Mouse (Mus musculus) midbrain, embryonic 15.5 days (tissue): ENCODE results near the gene Snx30. TPM values are rescaled to one million over a fixed set of nuclear protein-coding genes. Genes with fewer than 3 reads are reported as not detected.
"Not testable (repeated sequence)": the region's sequence is repeated elsewhere in the genome, so short reads cannot be mapped to it uniquely, and the experiment has no call there.

Experiments used
- ATAC-seq: fragments of 200-750 bp; cut with Nextera tagmentation; replicated peaks from 2 replicates; pipeline ENCODE4 v1.8.0; 2017; ENCODE audit warnings: moderate TSS enrichment
- H3K27ac ChIP-seq: fragments of 300-500 bp; sonication (generic); 2 replicates; pipeline ENCODE4 v1.5.1; 2015; ENCODE audit warnings: mild to moderate bottlenecking, inconsistent platforms
- H3K27me3 ChIP-seq: fragments of 300-500 bp; sonication (generic); replicated peaks from 2 replicates; pipeline ENCODE4 v1.6.1; 2015; ENCODE audit warnings: inconsistent platforms
- H3K36me3 ChIP-seq: fragments of 300-500 bp; sonication (generic); replicated peaks from 2 replicates; pipeline ENCODE4 v1.6.1; 2015; ENCODE audit warnings: inconsistent platforms
- H3K4me1 ChIP-seq: fragments of 300-500 bp; sonication (generic); 2 replicates; pipeline ENCODE4 v1.6.1; 2015; ENCODE audit warnings: inconsistent platforms
- H3K4me2 ChIP-seq: fragments of 300-500 bp; sonication (generic); 2 replicates; pipeline ENCODE4 v1.6.1; 2015; ENCODE audit warnings: inconsistent platforms, mild to moderate bottlenecking, moderate library complexity
- H3K4me3 ChIP-seq: fragments of 300-500 bp; sonication (generic); 2 replicates; pipeline ENCODE4 v1.5.1; 2015; ENCODE audit warnings: mild to moderate bottlenecking, inconsistent platforms
- H3K9ac ChIP-seq: fragments of 300-500 bp; sonication (generic); 2 replicates; pipeline ENCODE4 v1.6.1; 2015; ENCODE audit warnings: mild to moderate bottlenecking, inconsistent platforms
- H3K9me3 ChIP-seq: fragments of 300-500 bp; sonication (generic); 2 replicates; pipeline ENCODE4 v1.6.1; 2016; ENCODE audit warnings: inconsistent platforms
- WGBS: fragments of 180-500 bp; shearing (Covaris S2); methylation state at CpG from one replicate; pipeline ENCODE4 v1.1.7; 2015; ENCODE audit warnings: mixed read lengths; 5-methylcytosine and 5-hydroxymethylcytosine counted together
- polyA plus RNA-seq: library from polyadenylated mRNA; unstranded; fragments of >200 nt; fragmentation: Nextera tagmentation; extraction: Ambion mirVana; gene quantifications from 2 replicates; pipeline ENCODE4 v1.2.1, GENCODE M21; 2015

Snx30 gene
- polyA plus RNA-seq, 1 experiment from 2014 or later: 22.4 TPM

- WGBS: 82% methylated on average over 3 of the region's 3 CpGs
- Histone ChIP-seq H3K9me3 (no peaks in the 10 kb centered on the region), H3K36me3 (peaks cover 3% of the 10 kb centered on the region; the same call in 1 of the 2 replicates), H3K4me3 (no peak overlapping the region), H3K27me3 (no peaks in the 10 kb centered on the region), H3K4me2 (no peak overlapping the region), H3K4me1 (peaks cover 11% of the 10 kb centered on the region), H3K9ac (no peak overlapping the region), H3K27ac (no peak overlapping the region)
- ATAC-seq: no peak
These were observed 27.8 kb upstream of the Snx30 start for GRCm38 (mm10) chr4:59777828-59778227.

DNA sequence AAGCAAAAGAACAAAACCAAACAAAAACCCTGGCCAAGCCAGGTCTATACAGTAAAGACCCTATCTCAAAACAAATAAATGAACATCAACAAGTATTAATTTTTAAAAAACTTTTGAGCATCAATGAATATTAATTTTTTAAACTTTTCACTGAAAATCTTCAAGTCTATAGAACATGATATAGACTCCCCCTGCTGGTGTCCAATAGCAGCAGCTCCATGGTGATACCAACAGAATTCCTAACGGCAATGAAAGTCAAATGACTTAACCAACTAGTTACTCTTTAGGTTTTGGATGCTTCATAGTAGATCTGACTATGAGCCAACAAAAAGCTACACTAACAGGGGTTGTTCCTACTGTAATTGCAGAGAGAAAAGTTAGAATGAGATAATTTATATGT is 25.1 kb upstream of the Snx30 start:
- Histone ChIP-seq H3K9me3 (no peaks in the 10 kb centered on the region), H3K27me3 (no peaks in the 10 kb centered on the region), H3K36me3 (no peaks in the 10 kb centered on the region), H3K4me1 (peaks cover 13% of the 10 kb centered on the region), H3K9ac (no peak overlapping the region), H3K4me3 (no peak overlapping the region), H3K27ac (no peak overlapping the region), H3K4me2 (no peak overlapping the region)
- WGBS: 14% methylated on average over 1 of the region's 1 CpGs
- ATAC-seq: no peak

- Histone ChIP-seq H3K27me3 (no peaks in the 10 kb centered on the region), H3K4me3 (peak overlapping the region; percentile 90), H3K4me1 (peaks cover 13% of the 10 kb centered on the region), H3K9ac (peak overlapping the region; percentile 67), H3K9me3 (no peaks in the 10 kb centered on the region), H3K27ac (peak overlapping the region; percentile 72), H3K36me3 (no peaks in the 10 kb centered on the region), H3K4me2 (peak overlapping the region; percentile 88)
- WGBS: under 1% methylated on average over 47 of the region's 47 CpGs
- peak; percentile 77 for ATAC-seq
These were observed 22.6 kb upstream of the Snx30 start for GRCm38 (mm10) chr4:59782853-59783684.

GRCm38 (mm10) chr4:59783685-59784279 is 21.9 kb upstream of the Snx30 start:
- ATAC-seq: peak; percentile 97
- H3K4me3 ChIP-seq: peak overlapping the region; percentile 90
- H3K36me3 ChIP-seq: no peaks in the 10 kb centered on the region
- WGBS: 1% methylated on average over 36 of the region's 36 CpGs
- no peaks in the 10 kb centered on the region for H3K9me3 ChIP-seq
- H3K4me1 ChIP-seq: peaks cover 13% of the 10 kb centered on the region
- peak overlapping the region; percentile 67 for H3K9ac ChIP-seq
- no peaks in the 10 kb centered on the region for H3K27me3 ChIP-seq
- peak overlapping the region; percentile 88 for H3K4me2 ChIP-seq
- H3K27ac ChIP-seq: peak overlapping the region; percentile 72

GRCm38 (mm10) chr4:59785412-59785811 is 20.2 kb upstream of the Snx30 start:
- no peak for ATAC-seq
- Histone ChIP-seq H3K4me3 (no peak overlapping the region), H3K4me1 (peaks cover 13% of the 10 kb centered on the region), H3K9ac (no peak overlapping the region), H3K9me3 (no peaks in the 10 kb centered on the region), H3K4me2 (no peak overlapping the region), H3K27ac (no peak overlapping the region), H3K27me3 (no peaks in the 10 kb centered on the region), H3K36me3 (no peaks in the 10 kb centered on the region)
- 14% methylated on average over 2 of the region's 2 CpGs for WGBS

DNA sequence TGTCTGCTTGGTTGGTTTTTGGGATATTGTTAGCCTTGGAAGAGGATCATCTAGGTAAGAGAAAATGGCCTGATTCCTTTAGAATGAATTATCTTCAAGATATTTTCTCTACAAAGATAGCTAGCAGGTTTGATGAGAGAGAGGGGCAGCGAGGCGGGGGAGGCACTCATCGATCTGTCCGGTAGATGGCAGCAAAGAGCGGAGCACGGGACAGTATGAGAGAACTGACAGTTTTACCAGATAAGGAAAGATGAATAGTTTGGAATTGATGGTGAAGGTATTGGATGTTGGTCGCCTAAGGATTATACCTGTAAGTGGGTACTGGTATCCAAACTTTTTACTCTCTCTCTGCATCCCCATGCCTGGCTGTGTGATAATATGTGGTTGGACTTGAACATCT is 19.0 kb upstream of the Snx30 start:
- no peaks in the 10 kb centered on the region for H3K27me3 ChIP-seq
- no peaks in the 10 kb centered on the region for H3K36me3 ChIP-seq
- no peak overlapping the region for H3K4me2 ChIP-seq
- no peak overlapping the region for H3K4me3 ChIP-seq
- H3K9ac ChIP-seq: no peak overlapping the region
- H3K4me1 ChIP-seq: peaks cover 11% of the 10 kb centered on the region
- 0% methylated on average over 7 of the region's 7 CpGs for WGBS
- ATAC-seq: 0 out of 2 replicates have a peak, but pooled peaks have one; percentile 8
- no peak overlapping the region for H3K27ac ChIP-seq
- no peaks in the 10 kb centered on the region for H3K9me3 ChIP-seq

GRCm38 (mm10) chr4:59787126-59787525 is 18.5 kb upstream of the Snx30 start:
- no peak overlapping the region for H3K27ac ChIP-seq
- ATAC-seq: no peak
- H3K9ac ChIP-seq: no peak overlapping the region
- no peaks in the 10 kb centered on the region for H3K27me3 ChIP-seq
- H3K4me1 ChIP-seq: peaks cover 8% of the 10 kb centered on the region
- no peak overlapping the region for H3K4me3 ChIP-seq
- no peaks in the 10 kb centered on the region for H3K9me3 ChIP-seq
- no peak overlapping the region for H3K4me2 ChIP-seq
- 61% methylated on average over 6 of the region's 6 CpGs for WGBS
- H3K36me3 ChIP-seq: no peaks in the 10 kb centered on the region

DNA sequence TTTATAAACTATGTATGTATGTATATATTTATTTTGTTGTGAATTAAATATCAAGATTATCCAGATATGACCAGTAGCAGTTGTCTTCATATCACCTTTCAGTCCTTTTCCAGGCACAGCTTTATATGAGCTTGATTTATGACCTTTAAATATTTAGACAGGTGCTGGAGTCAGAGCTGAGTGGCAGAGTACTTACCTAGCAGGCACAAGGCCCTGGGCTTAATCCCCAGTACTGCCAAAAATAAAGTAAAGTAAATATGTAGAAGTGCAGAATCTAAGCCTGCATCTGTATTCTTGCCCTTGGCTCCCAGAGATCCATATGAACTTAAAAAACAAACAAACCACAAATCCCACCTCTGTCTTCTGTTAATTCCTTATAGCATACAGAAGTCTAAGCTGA is 16.6 kb upstream of the Snx30 start:
- Histone ChIP-seq H3K4me2 (no peak overlapping the region), H3K9ac (no peak overlapping the region), H3K27ac (no peak overlapping the region), H3K36me3 (no peaks in the 10 kb centered on the region), H3K4me1 (no peaks in the 10 kb centered on the region), H3K4me3 (no peak overlapping the region), H3K27me3 (no peaks in the 10 kb centered on the region), H3K9me3 (no peaks in the 10 kb centered on the region)
- ATAC-seq: no peak

DNA sequence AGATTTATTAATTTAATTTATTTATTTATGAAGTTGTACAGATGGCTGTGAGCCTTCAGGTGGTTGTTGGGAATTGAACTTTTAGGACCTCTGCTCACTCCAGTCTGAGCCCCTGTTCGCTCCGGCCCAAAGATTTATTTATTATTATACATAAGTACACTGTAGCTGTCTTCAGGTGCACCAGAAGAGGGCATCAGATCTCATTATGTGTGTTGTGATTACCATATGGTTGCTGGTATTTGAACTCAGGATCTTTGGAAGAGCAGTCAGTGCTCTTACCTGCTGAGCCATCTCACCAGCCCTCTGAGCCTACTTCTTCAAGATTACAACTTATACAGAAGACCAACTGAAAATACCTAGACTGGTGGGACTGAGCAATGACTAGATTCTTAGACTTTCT is 12.0 kb upstream of the Snx30 start:
- 91% methylated on average over 2 of the region's 2 CpGs for WGBS
- ATAC-seq, H3K9ac ChIP-seq, H3K27ac ChIP-seq, H3K4me3 ChIP-seq, H3K4me2 ChIP-seq, H3K27me3 ChIP-seq, H3K9me3 ChIP-seq, H3K36me3 ChIP-seq, H3K4me1 ChIP-seq: not testable (repeated sequence)

DNA sequence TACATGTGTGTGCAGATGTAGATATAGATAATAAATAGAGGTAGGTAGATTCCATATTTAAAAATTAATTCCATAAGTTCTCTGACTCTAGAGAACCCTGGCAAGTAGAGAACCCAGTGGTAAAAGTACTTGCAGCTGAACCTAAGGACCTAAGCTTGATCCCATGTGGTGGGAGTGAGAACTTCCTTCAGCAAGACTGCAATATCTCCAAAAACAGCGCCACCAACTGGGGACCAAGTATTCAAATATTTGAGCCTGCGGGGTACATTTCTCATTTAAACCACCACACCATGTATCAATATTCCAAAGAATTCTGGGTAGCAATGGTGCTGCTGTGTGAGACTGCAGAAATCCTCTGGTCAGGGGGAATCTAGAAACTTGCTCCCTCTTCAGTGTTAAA is 11.5 kb upstream of the Snx30 start:
- no peak overlapping the region for H3K9ac ChIP-seq
- H3K4me1 ChIP-seq: no peaks in the 10 kb centered on the region
- H3K4me3 ChIP-seq: no peak overlapping the region
- H3K27me3 ChIP-seq: no peaks in the 10 kb centered on the region
- ATAC-seq: no peak
- H3K36me3 ChIP-seq: no peaks in the 10 kb centered on the region
- no peak overlapping the region for H3K27ac ChIP-seq
- 73% methylated on average over 2 of the region's 2 CpGs for WGBS
- H3K4me2 ChIP-seq: no peak overlapping the region
- no peaks in the 10 kb centered on the region for H3K9me3 ChIP-seq

GRCm38 (mm10) chr4:59795788-59796455 is 9.7 kb upstream of the Snx30 start:
- WGBS: 83% methylated on average over 2 of the region's 2 CpGs
- ATAC-seq: no peak
- Histone ChIP-seq H3K9me3 (no peaks in the 10 kb centered on the region), H3K27me3 (no peaks in the 10 kb centered on the region), H3K36me3 (no peaks in the 10 kb centered on the region), H3K4me3 (no peak overlapping the region), H3K4me2 (no peak overlapping the region), H3K27ac (no peak overlapping the region), H3K4me1 (no peaks in the 10 kb centered on the region), H3K9ac (no peak overlapping the region)

GRCm38 (mm10) chr4:59800181-59800580 is 5.5 kb upstream of the Snx30 start:
- peaks cover 3% of the 10 kb centered on the region; the same call in 1 of the 2 replicates for H3K4me1 ChIP-seq
- no peak overlapping the region for H3K9ac ChIP-seq
- ATAC-seq: no peak
- no peaks in the 10 kb centered on the region for H3K27me3 ChIP-seq
- no peak overlapping the region for H3K4me2 ChIP-seq
- no peaks in the 10 kb centered on the region for H3K9me3 ChIP-seq
- H3K36me3 ChIP-seq: no peaks in the 10 kb centered on the region
- WGBS: 87% methylated on average over 5 of the region's 5 CpGs
- no peak overlapping the region for H3K4me3 ChIP-seq
- no peak overlapping the region for H3K27ac ChIP-seq
